Mouse (Mus musculus): Measurements from ENCODE around the gene Olfml3. TPM values are rescaled to one million over a fixed set of nuclear protein-coding genes. Genes with fewer than 3 reads are reported as not detected.

Gene Olfml3
- 10 to 100 TPM; 13.0 to 32.4 (median 20.6) TPM for total RNA-seq (2022)

GRCm38 (mm10) chr3:103737778-103738571, at the start of gene Olfml3:
Olfml3 (minus strand) TSS chr3:103738001.
- peak; percentile 69 to 91 for DNase-seq (ENCODE audit: low spot score in 2 of 2)

- no peak for DNase-seq (ENCODE audit: low spot score in 2 of 2)
These were observed 49.4 kb upstream of the Olfml3 start for GRCm38 (mm10) chr3:103787225-103787624.

GRCm38 (mm10) chr3:103782844-103783609, 45.2 kb upstream of the Olfml3 start:
- DNase-seq (ENCODE audit: low spot score in 2 of 2) = no peak

- no peak for DNase-seq (ENCODE audit: low spot score in 2 of 2)
These were observed 43.0 kb upstream of the Olfml3 start for GRCm38 (mm10) chr3:103780777-103781176.

- peak in 1 of 2 experiments; percentile 48 for DNase-seq (ENCODE audit: low spot score in 2 of 2)
These were observed 42.5 kb upstream of the Olfml3 start for GRCm38 (mm10) chr3:103780271-103780670.

GRCm38 (mm10) chr3:103779183-103779582, 41.4 kb upstream of the Olfml3 start:
- DNase-seq (ENCODE audit: low spot score in 2 of 2) = no peak

GRCm38 (mm10) chr3:103778660-103779059, 40.9 kb upstream of the Olfml3 start:
- no peak for DNase-seq (ENCODE audit: low spot score in 2 of 2)

- DNase-seq (ENCODE audit: low spot score in 2 of 2) = peak in 1 of 2 experiments; percentile 21
These were observed 40.1 kb upstream of the Olfml3 start for GRCm38 (mm10) chr3:103777940-103778339.

GRCm38 (mm10) chr3:103774009-103774408, 36.2 kb upstream of the Olfml3 start:
- no peak for DNase-seq (ENCODE audit: low spot score in 2 of 2)

GRCm38 (mm10) chr3:103773508-103773907, 35.7 kb upstream of the Olfml3 start:
- DNase-seq (ENCODE audit: low spot score in 2 of 2) = no peak

- DNase-seq (ENCODE audit: low spot score in 2 of 2) = no peak
These were observed 35.0 kb upstream of the Olfml3 start for GRCm38 (mm10) chr3:103772846-103773245.

GRCm38 (mm10) chr3:103771531-103772130, 33.8 kb upstream of the Olfml3 start:
- no peak for DNase-seq (ENCODE audit: low spot score in 2 of 2)

GRCm38 (mm10) chr3:103766789-103767188, 29.0 kb upstream of the Olfml3 start:
- DNase-seq (ENCODE audit: low spot score in 2 of 2) = no peak

GRCm38 (mm10) chr3:103759261-103759970, 21.6 kb upstream of the Olfml3 start:
- no peak for DNase-seq (ENCODE audit: low spot score in 2 of 2)

GRCm38 (mm10) chr3:103758456-103758855, 20.7 kb upstream of the Olfml3 start:
- no peak for DNase-seq (ENCODE audit: low spot score in 2 of 2)

GRCm38 (mm10) chr3:103756920-103757319, 19.1 kb upstream of the Olfml3 start:
- no peak for DNase-seq (ENCODE audit: low spot score in 2 of 2)

- DNase-seq (ENCODE audit: low spot score in 2 of 2) = no peak
These were observed 17.6 kb upstream of the Olfml3 start for GRCm38 (mm10) chr3:103755351-103755750.

GRCm38 (mm10) chr3:103751558-103751957, 13.8 kb upstream of the Olfml3 start:
- DNase-seq (ENCODE audit: low spot score in 2 of 2) = no peak

GRCm38 (mm10) chr3:103746711-103747110, 8.9 kb upstream of the Olfml3 start:
- no peak for DNase-seq (ENCODE audit: low spot score in 2 of 2)

- no peak for DNase-seq (ENCODE audit: low spot score in 2 of 2)
These were observed 7.4 kb upstream of the Olfml3 start for GRCm38 (mm10) chr3:103745001-103745770.

- no peak for DNase-seq (ENCODE audit: low spot score in 2 of 2)
These were observed 5.4 kb upstream of the Olfml3 start for GRCm38 (mm10) chr3:103743208-103743607.
